29 mouse cellular contexts compared by ENCODE assay signal in genomic region chr3:103649716-103650115, GRCm38 (mm10). TPM values are rescaled to one million over a fixed set of nuclear protein-coding genes. Genes with fewer than 3 reads are reported as not detected.
DNase-seq lines count a peak whose midpoint lies in the region; ATAC-seq lines count a peak whose summit lies in the region.
"Had no signal": no experiment of that assay in that cellular context is flagged by ENCODE, and none has a peak within 500 bp of the region (broad histone marks: within the 10 kb centered on the region; RNA-seq: fewer than 3 reads in every experiment).

No protein-coding gene starts in this region.

- no peak overlapping the region for H3K4me2 ChIP-seq in liver, embryonic 12.5 days
- H3K4me2 ChIP-seq: limb, embryonic 15.5 days had no signal

- no peak overlapping the region for H3K27ac ChIP-seq in liver, embryonic 12.5 days
- no peak overlapping the region for H3K27ac ChIP-seq in heart, embryonic 10.5 days
- H3K27ac ChIP-seq: left cerebral cortex, adult 2 months; limb, embryonic 15.5 days; liver, embryonic 14.5 days; stomach, postnatal 0 days had no signal

- H3K27me3 ChIP-seq in liver, embryonic 12.5 days (replicated peaks): no peaks in the 10 kb centered on the region
- no peaks in the 10 kb centered on the region for H3K27me3 ChIP-seq in heart, embryonic 10.5 days (ENCODE audit: insufficient read depth, poor library complexity, severe bottlenecking)
- H3K27me3 ChIP-seq: limb, embryonic 15.5 days; Patski had no signal

- 71% methylated on average over 6 of the region's 6 CpGs for WGBS in liver, embryonic 12.5 days (ENCODE audit: insufficient replicate concordance)
- 91% methylated on average over 6 of the region's 6 CpGs for WGBS in heart, embryonic 10.5 days

- DNase-seq in left cerebral cortex, postnatal 4 days: peak; percentile 23
- DNase-seq in left cerebral cortex, adult 18-20 months (ENCODE audit: low spot score in 2 of 2): no peak
- peak; percentile 48 for DNase-seq in cerebellum, adult 11-12 months
- DNase-seq in cerebellum, adult 9-11 months: peak; percentile 58
- no peak for DNase-seq in heart, embryonic 10.5 days (ENCODE audit: low spot score)
- no peak for DNase-seq in left cerebral cortex, adult 11 months (ENCODE audit: low spot score)
- DNase-seq: adrenal gland, postnatal 10 days; heart, postnatal 14 days; kidney, adult 9 months; kidney, postnatal 10 days; layer of hippocampus, adult 9-11 months; lung, adult 2 months; lung, postnatal 14 days; right cerebral cortex, postnatal 25 days; thymus, adult 2 months; thymus, postnatal 36 days had no signal

- no peak overlapping the region for H3K9ac ChIP-seq in liver, embryonic 12.5 days
- H3K9ac ChIP-seq: limb, embryonic 15.5 days; liver, embryonic 14.5 days had no signal

- H3K4me1 ChIP-seq in liver, embryonic 12.5 days: no peaks in the 10 kb centered on the region
- no peaks in the 10 kb centered on the region for H3K4me1 ChIP-seq in heart, embryonic 10.5 days

- ATAC-seq in liver, embryonic 12.5 days: no peak
- ATAC-seq: forebrain, embryonic 16.5 days; intestine, postnatal 0 days; midbrain, embryonic 16.5 days; Patski had no signal

- H3K9me3 ChIP-seq in liver, embryonic 12.5 days (replicated peaks): no peaks in the 10 kb centered on the region
- H3K9me3 ChIP-seq in heart, embryonic 10.5 days: no peaks in the 10 kb centered on the region
- H3K9me3 ChIP-seq: limb, embryonic 15.5 days had no signal

- intact Hi-C loops in left cerebral cortex, postnatal 4 days (cut with DNase I): no loop called here

- H3K4me3 ChIP-seq in liver, embryonic 12.5 days: no peak overlapping the region
- no peak overlapping the region for H3K4me3 ChIP-seq in heart, embryonic 10.5 days
- H3K4me3 ChIP-seq: erythroblast, embryonic 14.5 days; left cerebral cortex, adult 2 months; limb, embryonic 15.5 days had no signal

- H3K36me3 ChIP-seq in liver, embryonic 12.5 days: no peaks in the 10 kb centered on the region
- H3K36me3 ChIP-seq in heart, embryonic 10.5 days: no peaks in the 10 kb centered on the region
- H3K36me3 ChIP-seq: limb, embryonic 15.5 days had no signal

RNA-seq across cellular contexts. Expression of gene Atg4a-ps, which starts 3.8 kb away (rescaled TPM):
- total RNA-seq in left cerebral cortex, postnatal 4 days (2021): 1 to 10 TPM in 1 of 2 experiments, under 1 TPM in 1; 0.18 to 1.2 TPM
- under 1 TPM in 1 of 2 experiments, not detected in 1; 0.45 TPM for total RNA-seq in left cerebral cortex, adult 18-20 months (2021)
- 0.11 TPM in 2 replicates for polyA plus RNA-seq in liver, embryonic 12.5 days (2016; fragmentation: Nextera tagmentation; extraction: Ambion mirVana)
- 0.14 and 0.15 TPM in 2 replicates for polyA plus RNA-seq in heart, embryonic 10.5 days (2016; fragmentation: Nextera tagmentation; extraction: Ambion mirVana)
- polyA plus RNA-seq: erythroblast, embryonic 14.5 days; forebrain, embryonic 11.5 days; heart, embryonic 14.5 days; hindbrain, embryonic 11.5 days; lung, adult 2 months; thymus, adult 2 months had no signal

Comparison
In these comparisons a context has a peak if more than half of its experiments do, and no peak if none do; other contexts are left out.
1. DNase-seq: peak in left cerebral cortex, postnatal 4 days (single experiment), cerebellum, adult 11-12 months (single experiment) and cerebellum, adult 9-11 months (single experiment); none in left cerebral cortex, adult 18-20 months (0 of 2), heart, embryonic 10.5 days (single experiment) and left cerebral cortex, adult 11 months (single experiment).